Comparison of ENCODE assay signal across 16 mouse cellular contexts in the genomic region with DNA sequence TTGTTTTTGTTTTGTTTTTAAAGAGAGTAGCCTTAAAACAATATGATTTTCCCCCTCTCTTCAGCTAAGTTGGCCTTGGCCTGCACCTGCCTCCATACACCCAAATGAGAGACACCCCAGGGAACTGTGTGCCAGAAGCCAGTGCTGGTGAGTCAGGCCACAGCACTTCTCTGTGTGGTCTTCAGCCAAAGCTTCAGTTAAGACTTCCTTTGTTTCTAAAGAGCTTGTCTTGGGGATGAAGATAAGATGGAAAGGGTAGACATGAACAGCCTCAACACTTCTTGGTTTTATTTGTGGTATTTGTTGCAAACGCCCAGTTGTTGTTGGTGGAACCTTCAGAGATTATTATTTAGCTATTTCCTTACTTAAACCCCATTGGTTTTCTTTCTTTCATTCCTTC. TPM values are rescaled to one million over a fixed set of nuclear protein-coding genes. Genes with fewer than 3 reads are reported as not detected.
A peak's percentile ranks its signal among the peaks of the same experiment; 100 is the strongest.
DNase-seq lines count a peak whose midpoint lies in the region; ATAC-seq lines count a peak whose summit lies in the region.
"Had no signal": no experiment of that assay in that cellular context is flagged by ENCODE, and none has a peak within 500 bp of the region (broad histone marks: within the 10 kb centered on the region; RNA-seq: fewer than 3 reads in every experiment).

No protein-coding gene starts in this region.

- 0 out of 2 replicates have a peak, but pooled peaks have one; percentile 12 for ATAC-seq in megakaryocyte, adult 5-6 weeks (ENCODE audit: poor library complexity, severe bottlenecking)
- no peak for ATAC-seq in granulocyte monocyte progenitor cell, adult 5-6 weeks (replicated peaks; ENCODE audit: poor library complexity, severe bottlenecking)
- ATAC-seq: forebrain, embryonic 14.5 days; intestine, embryonic 16.5 days had no signal

- DNase-seq in 416B (ENCODE audit: low read depth) (peak; percentile 84), MEL-GATA-1-ER (ENCODE audit: extremely low read depth, low read depth) (peak; percentile 29)
- DNase-seq in ovary, postnatal 36 days (ENCODE audit: low spot score), result no peak
- DNase-seq in neural tube, embryonic 10.5 days (ENCODE audit: extremely low spot score, low spot score), result no peak
- DNase-seq: adrenal gland, adult 2 months; adrenal gland, postnatal 25 days; cerebellum, adult 18-20 months; cerebellum, postnatal 10 days; embryo, embryonic 11 days; gastrocnemius, postnatal 36 days; heart, adult 2 months; heart, postnatal 36 days had no signal

RNA-seq across cellular contexts. Expression of gene Rc3h1, which starts 31.5 kb away (rescaled TPM):
- 28.8 and 33.1 TPM in 2 replicates for total RNA-seq in megakaryocyte, adult 5-6 weeks (2015)
- 15.3 and 17.4 TPM in 2 replicates for total RNA-seq in megakaryocyte, adult 5-6 weeks (2017)
- 33.0 and 34.8 TPM in 2 replicates for total RNA-seq in granulocyte monocyte progenitor cell, adult 5-6 weeks (2014; fragmentation: Nextera tagmentation)
- total RNA-seq in granulocyte monocyte progenitor cell, adult 5-6 weeks (2017), result 19.1 and 20.5 TPM in 2 replicates

Comparison
In these comparisons a context has a peak if more than half of its experiments do, and no peak if none do; other contexts are left out.
1. DNase-seq: peak in 416B (single experiment) and MEL-GATA-1-ER (single experiment); none in ovary, postnatal 36 days (single experiment) and neural tube, embryonic 10.5 days (single experiment).